Mouse (Mus musculus) stomach, postnatal 0 days (tissue): ENCODE measurements around the gene Upf1. TPM values are rescaled to one million over a fixed set of nuclear protein-coding genes. Genes with fewer than 3 reads are reported as not detected.

Experiments
- ATAC-seq: fragments of 200-750 bp; cut with Nextera tagmentation; 2 replicates; pipeline ENCODE4 v1.8.0; 2017; ENCODE audit not compliant: low FRiP score, low TSS enrichment
- DNase-seq: peaks from one replicate; pipeline ENCODE4 v3.0.0-alpha.2; 2016; ENCODE audit warnings: low spot score
- H3K27ac ChIP-seq: fragments of 300-500 bp; sonication (generic); replicated peaks from 2 replicates; pipeline ENCODE4 v1.5.1; 2014; ENCODE audit warnings: mild to moderate bottlenecking, control low read depth
- H3K27me3 ChIP-seq: fragments of 300-500 bp; sonication (generic); 2 replicates; pipeline ENCODE4 v1.6.1; 2014; ENCODE audit warnings: low read length; ENCODE audit not compliant: control insufficient read depth, insufficient read depth
- H3K36me3 ChIP-seq: fragments of 300-500 bp; sonication (generic); 2 replicates; pipeline ENCODE4 v1.6.1; 2014; ENCODE audit warnings: low read length, mixed read lengths; ENCODE audit not compliant: control insufficient read depth, insufficient read depth
- H3K4me1 ChIP-seq: fragments of 300-500 bp; sonication (generic); replicated peaks from 2 replicates; pipeline ENCODE4 v1.6.1; 2014; ENCODE audit warnings: antibody characterized with exemption; ENCODE audit not compliant: control insufficient read depth, insufficient read depth
- H3K4me2 ChIP-seq: fragments of 300-500 bp; sonication (generic); replicated peaks from 2 replicates; pipeline ENCODE4 v1.6.1; 2014; ENCODE audit warnings: low read depth, mild to moderate bottlenecking, control low read depth, moderate library complexity
- H3K4me3 ChIP-seq: fragments of 300-500 bp; sonication (generic); 2 replicates; pipeline ENCODE4 v1.5.1; 2014; ENCODE audit warnings: low read depth, low read length, control low read depth
- H3K9ac ChIP-seq: fragments of 300-500 bp; sonication (generic); 2 replicates; pipeline ENCODE4 v1.6.1; 2014; ENCODE audit warnings: mild to moderate bottlenecking, low read length, control low read depth, mixed read lengths
- H3K9me3 ChIP-seq: fragments of 300-500 bp; sonication (generic); 2 replicates; pipeline ENCODE4 v1.6.1; 2016; ENCODE audit warnings: low read length; ENCODE audit not compliant: control insufficient read depth
- CTCF ChIP-seq: IDR thresholded peaks from 2 replicates; pipeline ENCODE4 v1.5.1; 2016; ENCODE audit warnings: antibody characterized with exemption, low read depth, mild to moderate bottlenecking, moderate library complexity
- EP300 ChIP-seq: optimal IDR thresholded peaks from 2 replicates; pipeline ENCODE3; 2016; ENCODE audit warnings: antibody characterized with exemption
- WGBS: fragments of 180-500 bp; shearing (Covaris S2); extraction: QIAGEN DNeasy Blood & Tissue Kit; methylation state at CpG from one replicate; pipeline ENCODE4 v1.1.7; 2014; 5-methylcytosine and 5-hydroxymethylcytosine counted together
- polyA plus RNA-seq: library from polyadenylated mRNA; unstranded; fragments of >200 nt; fragmentation: Nextera tagmentation; extraction: Ambion mirVana; gene quantifications from 2 replicates; pipeline ENCODE4 v1.2.1, GENCODE M21; 2015

The Upf1 gene
- polyA plus RNA-seq, 1 experiment from 2014 or later: 9.5 TPM

- DNase-seq (peak; percentile 44), ATAC-seq (peak; percentile 40)
- Histone ChIP-seq H3K27ac (no peak overlapping the region), H3K36me3 (peaks cover 2% of the 10 kb centered on the region; the same call in 1 of the 2 replicates), H3K9ac (peak overlapping the region; percentile 56), H3K9me3 (no peaks in the 10 kb centered on the region), H3K4me1 (no peaks in the 10 kb centered on the region), H3K4me3 (peak overlapping the region; percentile 54), H3K27me3 (no peaks in the 10 kb centered on the region), H3K4me2 (peak overlapping the region; percentile 84)
- TF ChIP-seq CTCF (peak; percentile 36), EP300 (no peak)
- WGBS: 15% methylated on average over 14 of the region's 15 CpGs
Observed at GRCm38 (mm10) chr8:70316511-70317504, 36.3 kb downstream of the Upf1 start.

GRCm38 (mm10) chr8:70315624-70316510, 37.2 kb downstream of the Upf1 start, which contains the start of gene Cers1:
Gene Cers1 (plus strand): TSS chr8:70315775.
- Histone ChIP-seq H3K9me3 (no peaks in the 10 kb centered on the region), H3K27ac (peak within 1 kb of the TSS; percentile 30; the same call in 1 of the 2 replicates), H3K9ac (peak within 1 kb of the TSS; percentile 56), H3K4me3 (peak within 1 kb of the TSS; percentile 54), H3K4me2 (peak within 1 kb of the TSS; percentile 84), H3K36me3 (peaks cover 11% of the 10 kb centered on the region; the same call in 1 of the 2 replicates), H3K27me3 (no peaks in the 10 kb centered on the region), H3K4me1 (no peaks in the 10 kb centered on the region)
- ATAC-seq: peak; percentile 55
- WGBS: 2% methylated on average over 62 of the region's 66 CpGs
- DNase-seq: peak; percentile 55
- 0 out of 2 replicates have a peak, but pooled peaks have one; percentile 11 for TF ChIP-seq CTCF
- TF ChIP-seq EP300: no peak

DNA sequence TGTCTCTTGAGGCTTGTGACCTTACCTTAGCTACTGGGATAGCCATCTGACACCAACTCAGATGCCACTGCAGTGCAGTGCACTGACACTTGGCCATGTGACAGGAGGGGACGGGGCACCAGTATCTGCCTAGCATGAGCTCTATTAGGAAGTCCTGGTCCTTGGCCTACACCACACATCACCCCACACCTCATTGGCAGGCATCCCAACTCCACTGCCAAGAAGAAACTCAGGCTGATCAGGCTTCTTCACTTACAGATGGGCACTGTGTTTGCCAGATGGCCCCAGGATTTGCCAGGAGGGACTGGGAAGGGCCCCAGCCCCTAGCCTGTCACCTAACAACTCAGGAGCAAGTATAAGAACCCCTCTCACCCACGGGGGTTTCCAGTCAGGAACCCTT, 39.7 kb downstream of the Upf1 start:
- no peak for DNase-seq
- Histone ChIP-seq H3K27ac (no peak overlapping the region), H3K4me3 (no peak overlapping the region), H3K4me1 (no peaks in the 10 kb centered on the region), H3K27me3 (no peaks in the 10 kb centered on the region), H3K9ac (no peak overlapping the region), H3K9me3 (no peaks in the 10 kb centered on the region), H3K36me3 (peaks cover 20% of the 10 kb centered on the region), H3K4me2 (no peak overlapping the region)
- 87% methylated on average over 2 of the region's 2 CpGs for WGBS
- no peak for ATAC-seq
- TF ChIP-seq CTCF (no peak), EP300 (no peak)

DNA sequence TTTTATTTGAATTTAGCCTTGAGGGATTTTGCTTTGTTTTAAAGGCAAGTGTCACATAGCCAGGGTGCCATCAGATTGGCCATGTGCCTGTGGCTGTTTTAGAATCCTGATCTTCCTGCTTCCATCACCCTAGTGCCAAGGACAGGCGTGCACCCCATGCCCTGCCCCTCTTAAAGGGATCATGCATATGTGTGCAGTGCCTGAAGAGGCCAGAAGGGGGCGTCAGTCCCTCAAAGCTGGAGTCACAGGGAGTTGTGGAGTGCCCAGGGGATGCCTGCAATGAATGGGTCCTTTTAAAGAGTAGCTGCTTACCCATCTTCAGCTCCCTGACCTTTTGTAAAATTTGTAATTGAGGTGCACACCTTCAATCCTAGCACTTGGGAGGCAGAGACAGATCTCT, 43.8 kb downstream of the Upf1 start:
- H3K27me3 ChIP-seq: no peaks in the 10 kb centered on the region
- no peaks in the 10 kb centered on the region for H3K9me3 ChIP-seq
- peaks cover 30% of the 10 kb centered on the region for H3K36me3 ChIP-seq
- no peak for TF ChIP-seq EP300
- peak; percentile 73 for TF ChIP-seq CTCF
- no peak overlapping the region for H3K4me3 ChIP-seq
- 34% methylated on average over 2 of the region's 2 CpGs for WGBS
- no peak overlapping the region for H3K27ac ChIP-seq
- no peak overlapping the region for H3K9ac ChIP-seq
- no peak for ATAC-seq
- no peaks in the 10 kb centered on the region for H3K4me1 ChIP-seq
- H3K4me2 ChIP-seq: no peak overlapping the region
- DNase-seq: no peak

DNA sequence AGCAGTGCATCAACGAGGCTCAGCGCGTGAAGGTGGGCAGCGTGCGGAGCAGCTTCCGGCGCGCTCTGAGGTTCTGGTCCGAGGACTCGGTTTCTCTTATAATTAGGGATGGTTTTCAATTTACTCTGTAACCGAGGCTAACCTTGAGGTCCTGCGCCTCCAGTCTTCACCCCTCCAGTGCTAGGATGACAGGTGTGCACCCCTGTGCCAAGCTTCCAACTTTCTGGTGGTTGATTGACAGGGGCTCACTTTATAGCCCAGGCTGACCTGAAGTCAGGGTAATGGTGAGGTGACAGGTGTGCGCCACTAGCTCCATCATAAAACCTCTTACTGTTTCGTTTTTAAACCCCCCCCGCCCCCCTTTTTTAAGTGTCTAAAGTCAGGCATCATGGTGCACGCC, 50.2 kb downstream of the Upf1 start:
- Histone ChIP-seq H3K27ac (peak overlapping the region; percentile 8), H3K4me2 (peak overlapping the region; percentile 80), H3K27me3 (no peaks in the 10 kb centered on the region), H3K4me3 (peak overlapping the region; percentile 52), H3K4me1 (peaks cover 6% of the 10 kb centered on the region; the same call in 1 of the 2 replicates), H3K9ac (peak overlapping the region; percentile 70), H3K9me3 (no peaks in the 10 kb centered on the region), H3K36me3 (peaks cover 7% of the 10 kb centered on the region)
- TF ChIP-seq EP300 (no peak), CTCF (no peak)
- 4% methylated on average over 16 of the region's 16 CpGs for WGBS
- peak; percentile 54 for ATAC-seq
- DNase-seq: no peak
